16 mouse cellular contexts compared by ENCODE assay signal in genomic region chr5:97693333-97693940, GRCm38 (mm10).
A peak's percentile ranks its signal among the peaks of the same experiment; 100 is the strongest.
DNase-seq lines count a peak whose midpoint lies in the region; ATAC-seq and TF ChIP-seq lines count a peak whose summit lies in the region.
"Had no signal": no experiment of that assay in that cellular context is flagged by ENCODE, and none has a peak within 500 bp of the region (broad histone marks: within the 10 kb centered on the region; RNA-seq: fewer than 3 reads in every experiment).

No protein-coding gene starts in this region.

- dilution Hi-C loops in CH12.LX (cut with MboI; ENCODE audit: extremely low pct_ligation_motif_present, extremely low pct_unique_long_range_greater_than_20kb, low sequenced_read_pairs) = no loop called here

- no peaks in the 10 kb centered on the region for H3K9me3 ChIP-seq in heart, embryonic 10.5 days
- no peaks in the 10 kb centered on the region for H3K9me3 ChIP-seq in CH12.LX (replicated peaks; ENCODE audit: low read length)
- no peaks in the 10 kb centered on the region for H3K9me3 ChIP-seq in limb, embryonic 14.5 days (ENCODE audit: control insufficient read depth, low read length)
- no peaks in the 10 kb centered on the region for H3K9me3 ChIP-seq in midbrain, embryonic 10.5 days (replicated peaks)
- H3K9me3 ChIP-seq in hindbrain, embryonic 13.5 days = no peaks in the 10 kb centered on the region; the same call in 1 of the 2 replicates
- H3K9me3 ChIP-seq: hindbrain, embryonic 15.5 days; liver, embryonic 15.5 days; midbrain, embryonic 12.5 days had no signal

- H3K27ac ChIP-seq in heart, adult 2 months = peak overlapping the region; percentile 5; the same call in 1 of the 2 replicates
- H3K27ac ChIP-seq in heart, embryonic 10.5 days = no peak overlapping the region
- H3K27ac ChIP-seq in CH12.LX (ENCODE audit: insufficient read depth, low read depth) = no peak overlapping the region
- H3K27ac ChIP-seq in limb, embryonic 14.5 days (replicated peaks; ENCODE audit: low read depth, low read length) = no peak overlapping the region
- no peak overlapping the region for H3K27ac ChIP-seq in midbrain, embryonic 10.5 days (replicated peaks)
- H3K27ac ChIP-seq in hindbrain, embryonic 13.5 days = no peak overlapping the region
- H3K27ac ChIP-seq: hindbrain, embryonic 15.5 days; liver, embryonic 15.5 days; midbrain, embryonic 12.5 days had no signal

- intact Hi-C loops in heart, adult 2 months (cut with DNase I) = no loop called here

- peak; percentile 55; the same call in 1 of the 2 replicates for ATAC-seq in limb, embryonic 14.5 days (ENCODE audit: low FRiP score, low read depth)
- no peak for ATAC-seq in hindbrain, embryonic 13.5 days (ENCODE audit: low FRiP score)
- ATAC-seq: forebrain, embryonic 16.5 days had no signal

- H3K27me3 ChIP-seq in heart, adult 2 months (ENCODE audit: control insufficient read depth, insufficient read depth, low read length) = no peaks in the 10 kb centered on the region
- no peaks in the 10 kb centered on the region for H3K27me3 ChIP-seq in heart, embryonic 10.5 days (ENCODE audit: insufficient read depth, poor library complexity, severe bottlenecking)
- H3K27me3 ChIP-seq in CH12.LX (replicated peaks) = no peaks in the 10 kb centered on the region
- H3K27me3 ChIP-seq in limb, embryonic 14.5 days (ENCODE audit: control insufficient read depth, insufficient read depth, low read length) = no peaks in the 10 kb centered on the region
- no peaks in the 10 kb centered on the region for H3K27me3 ChIP-seq in midbrain, embryonic 10.5 days (ENCODE audit: low read depth, poor library complexity, severe bottlenecking)
- no peaks in the 10 kb centered on the region for H3K27me3 ChIP-seq in hindbrain, embryonic 13.5 days
- H3K27me3 ChIP-seq: hindbrain, embryonic 15.5 days; liver, embryonic 15.5 days; midbrain, embryonic 12.5 days had no signal

- TF ChIP-seq POLR2A in heart, adult 2 months (IDR thresholded peaks at IDR 0.05; ENCODE audit: insufficient read depth, low read depth, low read length) = no peak
- TF ChIP-seq POLR2A in CH12.LX (IDR thresholded peaks at IDR 0.05; ENCODE audit: low read depth, low read length) = no peak
- no peak for TF ChIP-seq POLR2A in limb, embryonic 14.5 days (IDR thresholded peaks at IDR 0.05; ENCODE audit: borderline replicate concordance, extremely low read depth, insufficient read depth, insufficient read length)

- TF ChIP-seq EP300 in heart, adult 2 months (IDR thresholded peaks at IDR 0.05; ENCODE audit: insufficient read depth, low read depth, low read length) = no peak
- TF ChIP-seq EP300 in CH12.LX (IDR thresholded peaks at IDR 0.05; ENCODE audit: low read length) = peak; percentile 46

- no peak overlapping the region for H3K4me3 ChIP-seq in heart, adult 2 months
- H3K4me3 ChIP-seq in heart, embryonic 10.5 days = no peak overlapping the region
- no peak overlapping the region for H3K4me3 ChIP-seq in CH12.LX (replicated peaks in 1 of 3; ENCODE audit: low read depth in 2 of 3, low read length in 2 of 3, poor library complexity in 1 of 3)
- H3K4me3 ChIP-seq in limb, embryonic 14.5 days (replicated peaks; ENCODE audit: low read length) = no peak overlapping the region
- no peak overlapping the region for H3K4me3 ChIP-seq in midbrain, embryonic 10.5 days
- no peak overlapping the region for H3K4me3 ChIP-seq in hindbrain, embryonic 13.5 days
- H3K4me3 ChIP-seq: hindbrain, embryonic 15.5 days; liver, embryonic 15.5 days; midbrain, embryonic 12.5 days had no signal

- WGBS in heart, adult 2 months = 49% methylated on average over 10 of the region's 10 CpGs
- WGBS in heart, embryonic 10.5 days = 80% methylated on average over 10 of the region's 10 CpGs
- 78% methylated on average over 10 of the region's 10 CpGs for WGBS in limb, embryonic 14.5 days
- 89% methylated on average over 10 of the region's 10 CpGs for WGBS in midbrain, embryonic 10.5 days
- WGBS in hindbrain, embryonic 13.5 days = 89% methylated on average over 10 of the region's 10 CpGs

- 0 out of 2 replicates have a peak overlapping the region, but pooled peaks have one; percentile 29 for H3K4me2 ChIP-seq in CH12.LX (ENCODE audit: insufficient read depth, low read depth, poor library complexity, severe bottlenecking)
- no peak overlapping the region for H3K4me2 ChIP-seq in limb, embryonic 14.5 days (replicated peaks; ENCODE audit: low read depth, low read length, severe bottlenecking)
- no peak overlapping the region for H3K4me2 ChIP-seq in hindbrain, embryonic 13.5 days
- H3K4me2 ChIP-seq: hindbrain, embryonic 15.5 days; liver, embryonic 15.5 days; midbrain, embryonic 12.5 days had no signal

- H3K79me2 ChIP-seq in heart, adult 2 months (replicated peaks; ENCODE audit: control insufficient read depth, insufficient read depth, low read length) = no peaks in the 10 kb centered on the region
- no peaks in the 10 kb centered on the region for H3K79me2 ChIP-seq in CH12.LX (replicated peaks; ENCODE audit: control insufficient read depth, extremely low read depth, insufficient read depth, poor library complexity, severe bottlenecking)

- no peak for TF ChIP-seq RAD21 in CH12.LX (IDR thresholded peaks at IDR 0.05; ENCODE audit: low read depth, low read length)

- peak in 1 of 2 experiments; percentile 29 for DNase-seq in heart, adult 2 months
- DNase-seq in heart, embryonic 10.5 days (ENCODE audit: low spot score) = no peak
- DNase-seq in 3T3-L1 (ENCODE audit: low read depth, low spot score) (peak; percentile 5), CH12.LX (ENCODE audit: extremely low read depth) (peak; percentile 29)
- peak; percentile 58 for DNase-seq in limb, embryonic 14.5 days (ENCODE audit: low spot score)
- DNase-seq in midbrain, embryonic 10.5 days (ENCODE audit: low spot score) = no peak
- no peak for DNase-seq in natural killer cell, adult 2 months (ENCODE audit: low spot score in 2 of 2)
- DNase-seq: adrenal gland, postnatal 14 days; cerebellum, postnatal 10 days; kidney, adult 18-20 months; lung, postnatal 14 days had no signal

- H3K9ac ChIP-seq in heart, adult 2 months (ENCODE audit: low read depth, low read length) = no peak overlapping the region
- H3K9ac ChIP-seq in CH12.LX (ENCODE audit: insufficient read depth, low read depth) = no peak overlapping the region
- no peak overlapping the region for H3K9ac ChIP-seq in limb, embryonic 14.5 days (ENCODE audit: low read depth, low read length, severe bottlenecking)
- no peak overlapping the region for H3K9ac ChIP-seq in hindbrain, embryonic 13.5 days
- H3K9ac ChIP-seq: hindbrain, embryonic 15.5 days; liver, embryonic 15.5 days; midbrain, embryonic 12.5 days had no signal

- H3K36me3 ChIP-seq in heart, adult 2 months (ENCODE audit: control insufficient read depth, insufficient read depth, low read length) = no peaks in the 10 kb centered on the region
- H3K36me3 ChIP-seq in heart, embryonic 10.5 days = no peaks in the 10 kb centered on the region
- H3K36me3 ChIP-seq in CH12.LX (replicated peaks in 1 of 2; ENCODE audit: control insufficient read depth in 1 of 2, insufficient read depth in 1 of 2, low read length in 1 of 2) = no peaks in the 10 kb centered on the region
- no peaks in the 10 kb centered on the region for H3K36me3 ChIP-seq in limb, embryonic 14.5 days (ENCODE audit: control insufficient read depth, insufficient read depth, low read length)
- H3K36me3 ChIP-seq in midbrain, embryonic 10.5 days = no peaks in the 10 kb centered on the region
- no peaks in the 10 kb centered on the region for H3K36me3 ChIP-seq in hindbrain, embryonic 13.5 days
- H3K36me3 ChIP-seq: hindbrain, embryonic 15.5 days; liver, embryonic 15.5 days; midbrain, embryonic 12.5 days had no signal

- TF ChIP-seq CTCF in heart, adult 2 months (IDR thresholded peaks at IDR 0.05) = no peak
- TF ChIP-seq CTCF in CH12.LX (conservative IDR thresholded peaks at IDR 0.05 in 1 of 2, IDR thresholded peaks at IDR 0.05 in 1 of 2; ENCODE audit: low read depth in 2 of 2, low read length in 2 of 2) = no peak

- in situ Hi-C loops in CH12.LX (cut with MboI; ENCODE audit: low pct_ligation_motif_present, low pct_unique_long_range_greater_than_20kb, low sequenced_read_pairs) = no loop called here

- H3K4me1 ChIP-seq in heart, adult 2 months (ENCODE audit: control insufficient read depth, insufficient read depth, low read length) = no peaks in the 10 kb centered on the region; the same call in 1 of the 2 replicates
- no peaks in the 10 kb centered on the region for H3K4me1 ChIP-seq in heart, embryonic 10.5 days
- peaks cover 0 to 6% of the 10 kb centered on the region in 2 experiments; a peak in 1 of 4 replicates for H3K4me1 ChIP-seq in CH12.LX (ENCODE audit: control insufficient read depth in 1 of 2, insufficient read depth in 2 of 2)
- H3K4me1 ChIP-seq in limb, embryonic 14.5 days (ENCODE audit: control insufficient read depth, insufficient read depth, low read length) = no peaks in the 10 kb centered on the region
- H3K4me1 ChIP-seq in midbrain, embryonic 10.5 days = no peaks in the 10 kb centered on the region
- H3K4me1 ChIP-seq in hindbrain, embryonic 13.5 days (replicated peaks) = no peaks in the 10 kb centered on the region
- H3K4me1 ChIP-seq: hindbrain, embryonic 15.5 days; liver, embryonic 15.5 days; midbrain, embryonic 12.5 days had no signal

TF ChIP-seq in CH12.LX, 34 proteins besides CTCF, POLR2A, EP300 and RAD21:
- TF ChIP-seq BHLHE40 (IDR thresholded peaks at IDR 0.05; ENCODE audit: low read depth, low read length) (no peak), E2F4 (IDR thresholded peaks at IDR 0.05; ENCODE audit: insufficient replicate concordance, low read depth, low read length) (no peak), ETS1 (conservative IDR thresholded peaks at IDR 0.05; ENCODE audit: low read depth, low read length) (no peak), GABPA (IDR thresholded peaks at IDR 0.05; ENCODE audit: insufficient replicate concordance, low read depth, low read length) (no peak), MYC (IDR thresholded peaks at IDR 0.05; ENCODE audit: low read depth, low read length) (no peak), RCOR1 (conservative IDR thresholded peaks at IDR 0.05; ENCODE audit: low read depth, low read length) (no peak), MAX (IDR thresholded peaks at IDR 0.05; ENCODE audit: low read length) (no peak), JUN (IDR thresholded peaks at IDR 0.05; ENCODE audit: insufficient read depth, low read depth, low read length) (no peak; the same call in 1 of the 2 replicates), UBTF (IDR thresholded peaks at IDR 0.05; ENCODE audit: low read depth, low read length) (no peak), MAZ (IDR thresholded peaks at IDR 0.05; ENCODE audit: low read depth, low read length) (no peak), SMC3 (IDR thresholded peaks at IDR 0.05; ENCODE audit: low read depth, low read length) (no peak), NELFE (IDR thresholded peaks at IDR 0.05; ENCODE audit: low read depth, low read length) (no peak), MEF2A (IDR thresholded peaks at IDR 0.05; ENCODE audit: borderline replicate concordance, low read depth, low read length) (no peak), MAFK (IDR thresholded peaks at IDR 0.05; ENCODE audit: insufficient replicate concordance, low read length) (no peak)

Comparison
In these comparisons a context has a peak if more than half of its experiments do, and no peak if none do; other contexts are left out.
1. DNase-seq: peak in 3T3-L1 (single experiment), CH12.LX (single experiment) and limb, embryonic 14.5 days (single experiment); none in heart, embryonic 10.5 days (single experiment), midbrain, embryonic 10.5 days (single experiment) and natural killer cell, adult 2 months (0 of 2).